Mouse (Mus musculus) B cell, adult 2 months (primary cell): ENCODE measurements around the gene Svop.

Experiments
- DNase-seq, 2 experiments: peaks; one replicate each; pipeline ENCODE4 v3.0.0; 2022

Svop gene

GRCm38 (mm10) chr5:114091057-114091807, at the start of gene Svop:
Gene Svop (minus strand): TSS chr5:114091570.
- DNase-seq: peak; percentile 42 to 43

- no peak for DNase-seq
Measured at GRCm38 (mm10) chr5:114139175-114139574, 47.8 kb upstream of the Svop start.

GRCm38 (mm10) chr5:114138277-114139164, 47.2 kb upstream of the Svop start:
- DNase-seq: no peak

- DNase-seq: no peak
Measured at GRCm38 (mm10) chr5:114137481-114138276, 46.3 kb upstream of the Svop start.

GRCm38 (mm10) chr5:114135516-114135915, 44.1 kb upstream of the Svop start:
- DNase-seq: peak in 1 of 2 experiments; percentile 11

- DNase-seq: peak; percentile 19 to 36
Measured at GRCm38 (mm10) chr5:114134091-114134534, 42.7 kb upstream of the Svop start.

GRCm38 (mm10) chr5:114132841-114133240, 41.5 kb upstream of the Svop start:
- DNase-seq: no peak

- DNase-seq: peak; percentile 74 to 78
Measured at GRCm38 (mm10) chr5:114131521-114131840, 40.1 kb upstream of the Svop start.

GRCm38 (mm10) chr5:114130698-114131520, 39.5 kb upstream of the Svop start:
- peak; percentile 93 to 94 for DNase-seq

GRCm38 (mm10) chr5:114130211-114130605, 38.8 kb upstream of the Svop start, which contains the start of gene Ung:
Gene Ung (plus strand): TSS chr5:114130386.
- DNase-seq: peak; percentile 84 to 85

- peak in 1 of 2 experiments; percentile 6 for DNase-seq
Measured at GRCm38 (mm10) chr5:114129550-114130210, 38.3 kb upstream of the Svop start.

GRCm38 (mm10) chr5:114127374-114128349, 36.3 kb upstream of the Svop start, which contains the start of gene Alkbh2:
Gene Alkbh2 (minus strand): TSS chr5:114128218.
- DNase-seq: peak; percentile 95 to 96

GRCm38 (mm10) chr5:114126499-114127244, 35.3 kb upstream of the Svop start:
- no peak for DNase-seq

- DNase-seq: no peak
Measured at GRCm38 (mm10) chr5:114126008-114126407, 34.6 kb upstream of the Svop start.

GRCm38 (mm10) chr5:114119806-114120205, 28.4 kb upstream of the Svop start:
- no peak for DNase-seq

- no peak for DNase-seq
Measured at GRCm38 (mm10) chr5:114116586-114116985, 25.2 kb upstream of the Svop start.

- DNase-seq: no peak
Measured at GRCm38 (mm10) chr5:114115030-114115429, 23.7 kb upstream of the Svop start.

- no peak for DNase-seq
Measured at GRCm38 (mm10) chr5:114113334-114113733, 22.0 kb upstream of the Svop start.

- DNase-seq: no peak
Measured at GRCm38 (mm10) chr5:114106391-114106935, 15.1 kb upstream of the Svop start.
